Mouse (Mus musculus) retina, adult 2 months (tissue): ENCODE results near the gene 4833439L19Rik.

Source experiments
- DNase-seq: peaks from one replicate; pipeline ENCODE4 v3.0.0-alpha.2; 2012; ENCODE audit warnings: low read depth, low spot score

4833439L19Rik gene

GRCm38 (mm10) chr13:54582126-54582525, 16.9 kb upstream of the 4833439L19Rik start:
- no peak for DNase-seq

DNA sequence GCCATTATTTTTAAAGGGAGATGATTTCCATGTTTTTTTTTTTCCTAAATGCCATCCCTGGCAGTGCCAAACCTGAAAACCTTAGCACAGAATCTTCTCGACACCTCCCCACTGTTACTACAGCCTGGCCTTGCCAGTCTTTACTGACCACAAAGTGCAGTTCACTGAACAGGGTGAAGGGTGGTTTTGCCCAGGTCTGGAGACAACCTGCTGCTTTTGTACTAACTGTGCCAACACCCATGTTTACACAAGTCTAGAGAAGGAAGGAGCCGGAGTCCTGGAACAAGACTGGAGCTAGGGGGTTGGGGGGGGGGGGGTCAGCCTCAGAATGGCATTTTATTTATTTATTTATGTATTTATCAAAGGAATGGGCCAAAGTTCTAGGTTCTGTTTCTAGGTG, 16.1 kb upstream of the 4833439L19Rik start:
- no peak for DNase-seq

DNA sequence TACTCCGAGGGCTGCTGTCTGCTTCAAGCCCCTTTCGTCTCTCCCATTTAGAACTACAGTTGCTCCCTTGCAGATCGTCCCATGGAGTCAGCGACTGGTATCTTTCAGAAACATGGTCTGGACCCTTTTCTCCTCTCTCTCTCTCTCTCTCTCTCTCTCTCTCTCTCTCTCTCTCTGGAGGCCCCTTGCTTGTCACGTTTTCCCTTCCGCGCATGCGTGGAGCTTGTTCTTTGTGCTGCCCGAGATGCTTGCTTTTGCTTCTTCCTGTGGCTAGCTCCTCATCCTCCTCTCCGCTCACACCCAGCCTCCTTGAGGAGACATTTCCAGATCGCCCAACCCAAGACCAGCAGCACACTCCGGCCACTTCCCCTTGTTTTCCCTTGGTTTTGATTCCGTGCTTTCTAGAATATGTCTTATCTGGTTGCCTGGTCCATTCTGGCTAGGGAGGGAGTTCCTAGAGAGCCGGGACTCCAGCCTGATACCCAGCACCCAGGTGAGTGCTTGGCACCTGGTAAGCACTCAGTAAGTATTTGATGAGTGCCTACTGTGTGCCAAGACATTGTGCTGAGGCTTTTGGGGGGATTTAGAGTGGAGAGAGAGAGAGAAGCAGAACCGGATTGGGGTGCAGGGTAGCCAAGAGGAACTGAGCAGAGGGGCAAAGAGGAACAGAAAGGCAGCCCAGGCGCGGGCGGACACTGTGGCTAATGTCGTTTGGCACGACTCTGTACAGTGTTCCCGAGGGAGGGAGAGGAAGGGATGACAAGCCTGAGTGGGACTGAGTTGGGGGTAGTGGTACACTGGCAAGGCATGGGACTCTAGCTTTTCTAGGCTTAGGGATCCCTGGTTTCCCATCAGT, 12.6 kb upstream of the 4833439L19Rik start:
- DNase-seq: no peak

- DNase-seq: no peak
Observed at GRCm38 (mm10) chr13:54575489-54575888, 10.3 kb upstream of the 4833439L19Rik start.

DNA sequence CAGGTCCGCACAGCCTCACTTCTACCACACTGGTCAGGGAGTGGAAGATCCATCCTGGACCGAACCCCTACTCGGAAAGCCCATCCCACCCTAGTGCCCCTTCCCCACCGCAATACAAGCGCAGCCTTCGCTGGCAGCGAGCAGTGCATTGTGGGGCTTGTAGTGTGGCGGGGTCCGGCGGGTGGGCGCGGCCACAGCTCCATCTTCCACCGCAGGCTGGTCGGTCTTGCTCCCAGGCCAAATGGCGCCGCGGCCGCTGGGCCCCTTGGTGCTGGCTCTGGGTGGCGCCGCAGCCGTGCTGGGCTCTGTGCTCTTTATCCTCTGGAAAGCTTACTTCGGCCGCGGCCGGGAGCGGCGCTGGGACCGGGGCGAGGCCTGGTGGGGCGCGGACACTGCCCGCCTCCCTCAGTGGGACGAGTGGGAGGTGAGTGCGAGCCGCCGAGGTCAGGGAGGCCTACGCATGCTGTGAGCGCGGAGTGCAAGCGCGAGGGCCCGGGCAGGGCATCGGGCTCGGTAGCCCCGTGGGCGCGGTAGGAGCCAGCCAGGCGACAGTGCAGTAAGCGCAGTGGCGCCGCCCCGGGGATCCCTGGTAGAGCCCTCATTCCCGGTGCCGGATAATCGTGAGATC, 9.7 kb upstream of the 4833439L19Rik start, which contains the start of gene Arl10:
Arl10 (plus strand) TSS at position 162 of the 628 bp plus-strand sequence.
- DNase-seq: no peak

GRCm38 (mm10) chr13:54572621-54573020, 7.4 kb upstream of the 4833439L19Rik start:
- DNase-seq: no peak

DNA sequence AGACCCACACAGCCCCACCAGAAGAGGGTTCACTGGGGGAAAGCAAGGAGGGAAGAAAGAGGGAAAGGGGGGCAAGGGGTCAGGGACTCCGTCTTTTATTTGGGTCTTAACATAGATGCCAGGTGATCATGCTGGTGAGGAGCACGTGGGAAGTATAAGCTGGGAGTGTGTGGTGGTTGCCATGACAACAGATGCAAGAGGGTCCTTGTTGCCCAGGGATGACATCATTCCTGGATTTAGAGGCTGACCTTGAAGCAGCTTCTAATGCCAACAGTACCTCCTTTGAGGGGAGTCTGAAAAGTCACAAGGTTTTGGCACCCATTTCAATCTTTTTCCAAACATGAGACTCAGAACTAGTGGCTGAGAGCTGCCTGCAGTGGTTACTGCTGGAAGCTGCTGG, 6.4 kb upstream of the 4833439L19Rik start:
- DNase-seq: no peak

GRCm38 (mm10) chr13:54570736-54571135, 5.5 kb upstream of the 4833439L19Rik start:
- DNase-seq: no peak

- no peak for DNase-seq
Observed at GRCm38 (mm10) chr13:54569282-54569681, 4.0 kb upstream of the 4833439L19Rik start.

DNA sequence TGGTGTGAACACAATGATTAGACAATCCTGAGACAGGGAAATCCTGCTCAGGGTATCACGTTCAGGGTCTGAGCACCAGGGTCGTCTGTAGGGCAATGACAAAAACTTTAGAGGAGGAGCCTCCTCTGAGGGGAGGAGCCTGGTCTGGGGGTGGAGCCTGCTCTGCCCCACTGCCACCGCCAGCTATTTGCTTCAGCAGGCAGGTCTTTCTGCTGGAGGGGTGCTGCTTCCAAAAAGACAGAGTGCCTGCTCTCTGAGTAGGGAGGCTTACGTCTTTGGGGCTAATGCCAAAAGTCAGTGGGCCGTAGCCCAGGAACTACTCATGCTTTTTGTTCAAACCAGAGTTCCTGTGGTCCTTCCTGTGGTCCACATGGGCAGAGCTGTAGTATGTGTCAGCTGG, 3.1 kb upstream of the 4833439L19Rik start:
- DNase-seq: no peak

GRCm38 (mm10) chr13:54565594-54566345, 535 bp upstream of the 4833439L19Rik start:
- DNase-seq: no peak

- no peak for DNase-seq
Observed at GRCm38 (mm10) chr13:54564232-54565200, 719 bp downstream of the 4833439L19Rik start.

DNA sequence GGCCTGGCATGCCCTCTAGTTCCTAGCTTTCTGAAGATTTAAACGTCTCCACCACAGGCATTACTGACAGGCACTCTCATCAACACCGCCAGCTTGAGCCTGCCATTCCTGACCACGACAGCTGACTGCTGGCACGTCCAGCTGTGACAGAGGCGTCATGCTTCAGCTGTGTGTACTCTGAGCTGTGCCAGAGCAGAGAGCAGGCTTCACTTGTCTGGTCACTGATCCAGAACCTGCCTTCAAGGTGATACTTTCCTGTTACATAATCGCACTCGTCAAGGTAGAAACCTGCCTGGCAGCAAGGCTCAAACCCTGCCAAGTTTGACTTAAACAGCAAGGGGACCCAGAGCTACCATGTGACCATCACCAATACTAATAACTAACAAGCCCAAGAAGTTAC, 2.7 kb downstream of the 4833439L19Rik start:
- no peak for DNase-seq

DNA sequence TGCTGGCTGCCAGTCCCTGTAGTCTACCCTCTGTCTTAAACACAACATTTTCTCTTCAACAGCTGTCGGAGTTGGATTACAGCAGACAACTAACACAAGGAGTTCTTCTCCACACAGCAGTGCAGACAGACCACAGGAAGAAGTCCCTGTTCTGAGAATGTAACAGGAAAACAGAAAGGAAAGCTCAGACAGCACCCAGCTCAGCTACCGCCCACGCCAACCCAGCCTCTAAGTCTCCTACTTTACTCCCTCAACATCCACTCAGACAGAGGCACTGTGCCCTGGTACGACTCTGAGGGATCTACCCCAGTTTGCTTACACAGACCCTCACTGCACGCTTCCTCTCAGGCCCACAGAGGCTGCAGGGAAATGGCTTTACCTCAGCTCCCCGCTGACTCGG, 4.6 kb downstream of the 4833439L19Rik start:
- DNase-seq: no peak

DNA sequence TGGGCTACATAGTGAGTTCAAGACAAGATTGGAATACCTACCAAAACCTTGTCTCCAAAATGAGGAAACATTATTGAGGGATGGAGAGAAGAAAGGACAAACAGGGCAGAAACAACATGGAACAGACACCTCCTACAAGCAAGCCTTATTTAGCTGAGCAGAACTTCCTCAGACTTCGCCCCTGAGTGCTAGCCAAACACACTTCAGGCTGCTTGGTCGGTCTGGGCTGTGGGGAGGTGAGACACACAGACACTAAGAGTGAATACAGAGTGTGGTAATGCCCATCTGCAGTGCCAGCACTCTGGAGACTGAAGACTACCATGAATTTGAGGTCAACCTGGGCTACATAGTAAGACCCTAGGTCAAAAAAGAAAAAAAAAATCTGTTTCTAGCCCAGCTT, 5.6 kb downstream of the 4833439L19Rik start:
- DNase-seq: no peak

GRCm38 (mm10) chr13:54557652-54558051, 7.6 kb downstream of the 4833439L19Rik start:
- DNase-seq: no peak

DNA sequence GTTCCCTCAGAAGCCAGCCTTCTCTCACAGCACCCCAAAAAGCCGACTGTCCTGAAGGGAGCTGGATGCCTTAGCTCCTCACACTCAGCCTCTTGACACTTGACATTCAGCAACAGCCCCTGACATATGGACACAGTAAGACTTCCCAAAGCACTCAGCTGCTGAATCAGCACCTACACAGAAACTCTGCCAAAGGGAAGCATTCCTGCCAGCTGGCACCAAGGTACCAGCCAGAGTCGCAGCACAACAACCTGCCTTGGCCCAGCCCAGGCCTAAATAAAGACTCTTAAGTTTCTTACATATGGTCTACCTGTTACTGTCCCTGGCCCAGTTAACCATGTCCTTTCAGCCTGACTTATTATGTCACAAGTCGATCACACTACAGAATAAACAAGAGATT, 8.4 kb downstream of the 4833439L19Rik start:
- no peak for DNase-seq

DNA sequence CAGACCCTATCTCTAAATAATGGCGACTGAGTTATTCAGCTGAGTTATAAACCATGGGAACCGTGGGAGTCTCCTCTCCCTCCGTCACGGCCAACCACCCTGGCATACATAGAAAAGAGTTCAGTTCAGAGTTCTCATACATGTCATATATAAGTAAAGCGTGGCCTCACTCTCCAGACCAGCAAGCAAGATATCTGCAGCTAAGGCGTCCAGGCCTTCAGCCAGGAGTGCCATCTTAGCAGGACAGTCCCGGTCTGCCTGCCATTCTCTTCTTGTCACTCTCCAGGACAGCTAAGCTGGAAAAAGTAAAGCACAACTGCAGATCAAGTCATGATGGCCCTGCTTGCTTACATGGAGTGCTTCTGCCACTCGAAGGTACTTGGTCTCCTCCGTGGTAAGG, 9.1 kb downstream of the 4833439L19Rik start:
- DNase-seq: no peak

- DNase-seq: no peak
Observed at GRCm38 (mm10) chr13:54548036-54548435, 17.2 kb downstream of the 4833439L19Rik start.

DNA sequence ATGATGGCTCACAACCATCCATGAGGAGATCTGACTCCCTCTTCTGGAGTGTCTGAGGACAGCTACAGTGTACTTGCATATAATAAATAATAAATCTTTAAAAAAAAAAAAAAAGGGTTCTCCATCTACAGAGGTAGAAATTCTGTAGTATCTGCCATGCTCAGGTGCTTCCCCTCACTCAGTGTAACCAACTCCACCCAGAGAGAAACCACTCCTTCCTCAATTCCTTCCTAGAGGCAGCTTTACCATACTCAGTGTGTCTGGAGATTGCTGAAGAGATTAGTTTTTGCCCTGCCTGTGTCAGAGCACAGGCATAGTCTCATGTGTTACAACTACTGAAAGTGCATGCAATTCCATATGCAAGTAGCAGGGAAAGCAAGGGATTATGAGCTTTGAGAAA, 33.1 kb downstream of the 4833439L19Rik start:
- DNase-seq: no peak

GRCm38 (mm10) chr13:54527140-54527539, 38.1 kb downstream of the 4833439L19Rik start:
- no peak for DNase-seq
